Mouse (Mus musculus) 416B (cell line): ENCODE measurements around the gene Gm28042.

Experiments
- DNase-seq: peaks from one replicate; pipeline ENCODE4 v3.0.0; 2011; ENCODE audit warnings: low read depth

Gm28042 gene

GRCm38 (mm10) chr2:120059466-120059865 is 32.2 kb downstream of the Gm28042 start:
- DNase-seq: no peak

- DNase-seq: no peak
Measured at GRCm38 (mm10) chr2:120060190-120060589, 32.9 kb downstream of the Gm28042 start.

- DNase-seq: no peak
Measured at GRCm38 (mm10) chr2:120060651-120061050, 33.4 kb downstream of the Gm28042 start.

- no peak for DNase-seq
Measured at GRCm38 (mm10) chr2:120062248-120062647, 35.0 kb downstream of the Gm28042 start.

DNA sequence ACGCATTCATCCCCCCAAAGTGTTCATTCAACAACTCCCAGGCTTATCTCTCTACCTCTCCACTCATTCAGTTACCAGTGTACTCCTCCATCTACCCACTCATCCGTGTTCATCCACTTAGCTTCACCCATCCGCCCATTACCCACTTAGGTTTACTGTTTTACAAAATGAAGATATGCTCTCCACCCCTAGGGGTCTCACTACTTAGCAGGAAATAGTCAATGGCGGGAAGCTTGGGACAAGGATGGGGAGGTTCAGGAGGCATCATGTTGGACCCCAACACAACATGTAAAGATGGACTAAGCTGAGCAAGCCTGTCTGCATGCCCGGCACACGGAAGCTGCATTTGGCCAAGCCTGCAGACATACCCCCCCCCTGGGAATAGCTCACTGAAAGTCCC is 37.3 kb downstream of the Gm28042 start:
- peak; percentile 16 for DNase-seq

- DNase-seq: no peak
Measured at GRCm38 (mm10) chr2:120065243-120065642, 38.0 kb downstream of the Gm28042 start.

GRCm38 (mm10) chr2:120066224-120066623 is 38.9 kb downstream of the Gm28042 start:
- no peak for DNase-seq

DNA sequence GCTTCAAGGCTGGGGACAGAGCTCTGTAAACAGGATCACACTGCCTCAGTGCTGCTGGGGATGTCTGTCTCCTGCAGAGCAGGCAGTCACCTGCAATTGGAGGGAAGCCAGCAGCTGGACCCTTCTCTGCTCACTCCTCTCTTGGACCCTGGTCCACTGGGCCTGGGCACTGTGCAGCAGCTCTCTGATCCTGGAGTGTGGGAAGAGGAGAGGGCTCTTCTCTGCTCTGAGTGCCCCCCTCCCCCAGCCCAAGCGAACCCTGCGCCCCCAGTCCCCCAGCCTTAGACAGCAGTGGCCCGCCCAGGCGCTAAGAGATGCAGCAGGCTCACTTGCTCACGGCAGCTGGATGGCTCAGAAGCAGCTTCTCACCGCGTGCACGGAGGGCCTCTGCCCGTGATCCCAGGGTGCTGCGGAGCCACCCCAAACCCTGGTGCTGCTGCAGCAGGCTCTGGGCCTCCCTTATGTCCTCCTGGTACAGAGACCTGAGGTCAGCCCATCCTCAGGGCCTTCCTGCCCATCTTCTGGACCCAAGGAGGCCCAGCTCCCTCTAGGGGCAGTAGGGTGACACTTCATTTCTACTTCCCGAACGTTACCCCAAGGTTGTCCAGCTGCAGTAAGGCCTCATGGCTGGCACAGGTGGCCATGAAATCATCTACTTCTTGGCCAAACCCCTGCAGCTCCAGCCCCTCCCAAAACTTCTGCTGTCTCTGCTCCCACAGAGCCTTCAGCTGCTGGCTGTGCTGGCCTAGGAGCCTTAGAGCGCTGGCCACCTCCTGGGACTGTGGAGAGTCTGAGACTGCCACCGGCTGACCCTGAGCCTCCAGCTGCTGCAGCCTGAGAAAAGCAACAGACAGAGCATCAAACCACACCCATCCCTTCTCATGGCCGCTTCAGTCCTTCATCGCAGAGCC is 41.5 kb downstream of the Gm28042 start:
- DNase-seq: peak; percentile 66

DNA sequence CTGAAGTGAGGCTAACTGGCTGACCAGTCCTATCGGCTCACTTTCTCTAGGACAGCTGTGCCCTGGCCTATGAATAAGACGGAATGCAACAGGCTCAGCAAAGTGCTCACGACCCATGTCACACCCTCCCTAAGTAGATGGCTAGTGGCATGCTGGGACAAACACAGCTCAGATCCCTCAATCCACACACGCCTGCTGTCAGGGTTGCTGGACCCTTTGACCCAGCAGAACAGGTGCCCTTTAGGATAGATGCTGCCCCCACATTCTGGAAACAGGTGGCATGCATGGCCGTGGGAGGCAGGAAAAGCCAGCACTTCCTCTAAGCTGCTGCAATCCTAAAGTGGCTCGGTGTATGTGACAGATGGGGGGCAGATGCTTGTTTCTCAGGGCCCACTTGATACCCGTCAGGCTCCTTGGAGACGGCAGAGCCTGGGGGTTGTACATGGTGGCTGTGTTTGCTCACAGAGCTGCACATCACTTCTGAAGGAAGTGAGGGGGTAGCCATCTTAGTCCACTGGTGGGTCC is 42.2 kb downstream of the Gm28042 start:
- DNase-seq: no peak

DNA sequence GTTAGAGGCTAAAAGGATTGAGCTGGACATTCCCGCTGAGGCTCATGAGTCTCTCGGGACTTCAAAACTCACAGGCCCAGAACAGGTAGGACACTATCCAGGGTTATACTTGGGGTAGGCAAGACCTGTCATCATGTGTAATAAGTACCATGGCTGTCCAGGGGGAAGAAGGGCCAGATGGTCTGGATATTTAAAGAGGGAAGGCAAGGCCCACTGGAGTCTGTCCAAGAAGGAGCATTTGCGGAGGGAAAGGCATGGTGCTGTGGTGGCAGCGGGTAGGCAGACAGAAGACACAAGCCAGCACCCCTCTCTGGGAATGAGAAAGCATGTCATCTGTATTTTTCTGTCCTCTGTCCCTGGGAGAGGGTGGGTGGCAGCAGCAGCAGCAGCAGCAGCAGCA is 46.8 kb downstream of the Gm28042 start:
- DNase-seq: no peak

GRCm38 (mm10) chr2:120076076-120076705 is 48.9 kb downstream of the Gm28042 start:
- no peak for DNase-seq

GRCm38 (mm10) chr2:120082416-120082815 is 55.1 kb downstream of the Gm28042 start:
- DNase-seq: no peak

- peak; percentile 56 for DNase-seq
Measured at GRCm38 (mm10) chr2:120084593-120085361, 57.5 kb downstream of the Gm28042 start.

GRCm38 (mm10) chr2:120086038-120086437 is 58.7 kb downstream of the Gm28042 start:
- DNase-seq: no peak

DNA sequence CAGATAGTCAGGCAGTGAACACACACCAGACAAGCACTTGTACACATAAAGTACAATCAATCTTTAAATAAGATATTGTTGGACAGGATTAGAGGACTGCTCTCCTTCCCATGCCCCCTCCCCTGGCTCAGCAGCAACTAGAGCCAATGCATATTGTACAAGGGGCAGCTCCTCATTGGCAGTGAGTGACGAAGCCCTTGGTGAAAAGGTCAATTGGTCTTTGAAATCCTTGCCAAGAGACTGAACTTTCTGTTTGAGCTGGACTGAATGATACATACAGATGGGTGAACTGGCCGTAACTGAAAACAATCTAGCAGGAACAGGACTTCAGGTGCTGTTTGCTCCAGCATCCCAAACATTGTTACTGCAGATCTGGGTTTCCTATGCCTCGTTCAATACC is 60.1 kb downstream of the Gm28042 start:
- no peak for DNase-seq

DNA sequence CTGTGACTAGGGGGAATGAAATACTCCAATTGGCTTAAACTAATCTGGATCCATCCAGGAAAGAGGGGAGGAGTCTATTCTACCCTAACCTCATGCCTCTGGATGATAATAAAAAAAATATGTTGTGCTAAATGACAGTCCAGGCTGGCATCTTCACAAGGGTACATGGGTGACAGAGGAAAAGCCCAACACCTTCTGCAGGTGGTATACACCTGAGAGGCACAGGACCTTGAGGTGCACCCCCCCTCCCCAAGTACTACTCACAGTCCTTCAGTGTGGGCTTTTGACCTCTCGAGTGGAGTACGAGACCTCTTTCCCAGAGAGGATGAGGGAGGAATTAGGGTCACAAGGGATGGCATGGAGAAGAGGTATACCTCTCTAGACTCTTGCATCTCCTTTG is 60.6 kb downstream of the Gm28042 start:
- no peak for DNase-seq

DNA sequence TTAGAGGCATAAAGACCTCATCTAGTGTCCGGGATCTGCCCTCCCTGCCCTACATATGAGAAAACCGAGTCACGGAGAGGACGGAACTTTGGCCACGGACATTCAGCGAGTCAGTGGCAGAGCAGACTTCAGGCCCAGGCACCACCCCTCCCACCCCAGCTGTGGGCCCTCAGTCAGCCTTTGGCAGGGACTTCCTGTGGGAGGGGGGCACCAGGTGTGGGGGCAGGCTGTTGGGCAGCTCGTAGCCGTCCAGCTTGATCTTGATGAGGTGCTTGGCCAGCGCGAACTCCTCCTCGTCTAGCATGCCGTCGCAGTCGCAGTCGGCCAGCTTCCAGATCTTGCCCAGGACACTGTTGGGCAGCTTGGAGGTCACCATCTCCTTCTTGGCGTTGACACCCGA is 63.7 kb downstream of the Gm28042 start:
- DNase-seq: no peak
